Mouse (Mus musculus): ENCODE measurements at regions not wholly inside any gene's neighbourhood (a gene's known extent, or its start where the extent isn't known, plus 50 kb on each side); places are given as distances from the start of the nearest gene placed in this dataset.
A peak's percentile ranks its signal among the peaks of the same experiment; 100 is the strongest.

- Histone ChIP-seq H3K4me3 (replicated peaks; ENCODE audit: low read depth, low read length) (no peak overlapping the region), H3K9ac (replicated peaks; ENCODE audit: low read length) (no peak overlapping the region), H3K27ac (replicated peaks; ENCODE audit: low read depth, low read length) (no peak overlapping the region), H3K4me2 (ENCODE audit: low read length) (no peak overlapping the region), H3K36me3 (ENCODE audit: control insufficient read depth, insufficient read depth, low read length) (no peaks in the 10 kb centered on the region), H3K27me3 (ENCODE audit: control insufficient read depth, insufficient read depth, low read length) (no peaks in the 10 kb centered on the region), H3K9me3 (ENCODE audit: control insufficient read depth, low read length) (no peaks in the 10 kb centered on the region), H3K4me1 (ENCODE audit: control insufficient read depth, insufficient read depth, low read length) (peaks cover 8% of the 10 kb centered on the region)
- no peak for DNase-seq
- no peak for ATAC-seq (ENCODE audit: low FRiP score, low TSS enrichment)
- WGBS: 71% methylated on average over 1 of the region's 1 CpGs
These were observed 339.1 kb downstream of the Gadd45g start for GRCm38 (mm10) chr13:52185574-52185973.

GRCm38 (mm10) chr13:52187841-52188604, 341.5 kb downstream of the Gadd45g start:
- peaks cover 6% of the 10 kb centered on the region; the same call in 1 of the 2 replicates for H3K27me3 ChIP-seq (ENCODE audit: control insufficient read depth, insufficient read depth, low read length)
- H3K27ac ChIP-seq (replicated peaks; ENCODE audit: low read depth, low read length): no peak overlapping the region
- H3K36me3 ChIP-seq (ENCODE audit: control insufficient read depth, insufficient read depth, low read length): no peaks in the 10 kb centered on the region
- no peak overlapping the region for H3K9ac ChIP-seq (replicated peaks; ENCODE audit: low read length)
- DNase-seq (no peak), ATAC-seq (ENCODE audit: low FRiP score, low TSS enrichment) (no peak)
- H3K4me1 ChIP-seq (ENCODE audit: control insufficient read depth, insufficient read depth, low read length): peaks cover 8% of the 10 kb centered on the region
- no peaks in the 10 kb centered on the region for H3K9me3 ChIP-seq (ENCODE audit: control insufficient read depth, low read length)
- WGBS: 61% methylated on average over 8 of the region's 8 CpGs
- no peak overlapping the region for H3K4me3 ChIP-seq (replicated peaks; ENCODE audit: low read depth, low read length)
- H3K4me2 ChIP-seq (ENCODE audit: low read length): no peak overlapping the region

GRCm38 (mm10) chr13:52188605-52189003, 342.1 kb downstream of the Gadd45g start:
- Histone ChIP-seq H3K9ac (replicated peaks; ENCODE audit: low read length) (no peak overlapping the region), H3K27me3 (ENCODE audit: control insufficient read depth, insufficient read depth, low read length) (peaks cover 6% of the 10 kb centered on the region; the same call in 1 of the 2 replicates), H3K9me3 (ENCODE audit: control insufficient read depth, low read length) (no peaks in the 10 kb centered on the region), H3K4me1 (ENCODE audit: control insufficient read depth, insufficient read depth, low read length) (peaks cover 8% of the 10 kb centered on the region), H3K36me3 (ENCODE audit: control insufficient read depth, insufficient read depth, low read length) (no peaks in the 10 kb centered on the region), H3K27ac (replicated peaks; ENCODE audit: low read depth, low read length) (no peak overlapping the region), H3K4me2 (ENCODE audit: low read length) (no peak overlapping the region), H3K4me3 (replicated peaks; ENCODE audit: low read depth, low read length) (no peak overlapping the region)
- WGBS: 32% methylated on average over 2 of the region's 2 CpGs
- DNase-seq (peak; percentile 42), ATAC-seq (ENCODE audit: low FRiP score, low TSS enrichment) (no peak)

- DNase-seq (no peak), ATAC-seq (ENCODE audit: low FRiP score, low TSS enrichment) (no peak)
- Histone ChIP-seq H3K9ac (replicated peaks; ENCODE audit: low read length) (no peak overlapping the region), H3K4me2 (ENCODE audit: low read length) (no peak overlapping the region), H3K27me3 (ENCODE audit: control insufficient read depth, insufficient read depth, low read length) (peaks cover 6% of the 10 kb centered on the region; the same call in 1 of the 2 replicates), H3K4me3 (replicated peaks; ENCODE audit: low read depth, low read length) (no peak overlapping the region), H3K36me3 (ENCODE audit: control insufficient read depth, insufficient read depth, low read length) (no peaks in the 10 kb centered on the region), H3K9me3 (ENCODE audit: control insufficient read depth, low read length) (no peaks in the 10 kb centered on the region), H3K4me1 (ENCODE audit: control insufficient read depth, insufficient read depth, low read length) (peaks cover 8% of the 10 kb centered on the region), H3K27ac (replicated peaks; ENCODE audit: low read depth, low read length) (no peak overlapping the region)
- WGBS: 70% methylated on average over 10 of the region's 10 CpGs
These were observed 341.6 kb downstream of the Diras2 start for GRCm38 (mm10) chr13:52189382-52189923.

GRCm38 (mm10) chr13:52190256-52190655, 340.8 kb downstream of the Diras2 start:
- Histone ChIP-seq H3K9ac (replicated peaks; ENCODE audit: low read length) (no peak overlapping the region), H3K27me3 (ENCODE audit: control insufficient read depth, insufficient read depth, low read length) (peaks cover 6% of the 10 kb centered on the region; the same call in 1 of the 2 replicates), H3K36me3 (ENCODE audit: control insufficient read depth, insufficient read depth, low read length) (no peaks in the 10 kb centered on the region), H3K27ac (replicated peaks; ENCODE audit: low read depth, low read length) (no peak overlapping the region), H3K4me3 (replicated peaks; ENCODE audit: low read depth, low read length) (no peak overlapping the region), H3K4me2 (ENCODE audit: low read length) (no peak overlapping the region), H3K9me3 (ENCODE audit: control insufficient read depth, low read length) (no peaks in the 10 kb centered on the region), H3K4me1 (ENCODE audit: control insufficient read depth, insufficient read depth, low read length) (peaks cover 8% of the 10 kb centered on the region)
- WGBS: 87% methylated on average over 9 of the region's 9 CpGs
- ATAC-seq (ENCODE audit: low FRiP score, low TSS enrichment) (no peak), DNase-seq (no peak)

GRCm38 (mm10) chr13:52190848-52191590, 340.1 kb downstream of the Diras2 start:
- no peak overlapping the region for H3K9ac ChIP-seq (replicated peaks; ENCODE audit: low read length)
- no peaks in the 10 kb centered on the region for H3K36me3 ChIP-seq (ENCODE audit: control insufficient read depth, insufficient read depth, low read length)
- DNase-seq: no peak
- no peaks in the 10 kb centered on the region for H3K9me3 ChIP-seq (ENCODE audit: control insufficient read depth, low read length)
- 86% methylated on average over 15 of the region's 15 CpGs for WGBS
- peaks cover 8% of the 10 kb centered on the region for H3K4me1 ChIP-seq (ENCODE audit: control insufficient read depth, insufficient read depth, low read length)
- ATAC-seq (ENCODE audit: low FRiP score, low TSS enrichment): no peak
- H3K27ac ChIP-seq (replicated peaks; ENCODE audit: low read depth, low read length): no peak overlapping the region
- no peak overlapping the region for H3K4me3 ChIP-seq (replicated peaks; ENCODE audit: low read depth, low read length)
- H3K4me2 ChIP-seq (ENCODE audit: low read length): no peak overlapping the region
- peaks cover 6% of the 10 kb centered on the region; the same call in 1 of the 2 replicates for H3K27me3 ChIP-seq (ENCODE audit: control insufficient read depth, insufficient read depth, low read length)

GRCm38 (mm10) chr13:52196917-52197316, 334.2 kb downstream of the Diras2 start:
- Histone ChIP-seq H3K9me3 (ENCODE audit: control insufficient read depth, low read length) (no peaks in the 10 kb centered on the region), H3K4me3 (replicated peaks; ENCODE audit: low read depth, low read length) (no peak overlapping the region), H3K27ac (replicated peaks; ENCODE audit: low read depth, low read length) (no peak overlapping the region), H3K4me2 (ENCODE audit: low read length) (no peak overlapping the region), H3K9ac (replicated peaks; ENCODE audit: low read length) (no peak overlapping the region), H3K36me3 (ENCODE audit: control insufficient read depth, insufficient read depth, low read length) (no peaks in the 10 kb centered on the region), H3K4me1 (ENCODE audit: control insufficient read depth, insufficient read depth, low read length) (no peaks in the 10 kb centered on the region; the same call in 1 of the 2 replicates), H3K27me3 (ENCODE audit: control insufficient read depth, insufficient read depth, low read length) (peaks cover 6% of the 10 kb centered on the region; the same call in 1 of the 2 replicates)
- 69% methylated on average over 5 of the region's 5 CpGs for WGBS
- DNase-seq (no peak), ATAC-seq (ENCODE audit: low FRiP score, low TSS enrichment) (no peak)

- H3K4me1 ChIP-seq (ENCODE audit: control insufficient read depth, insufficient read depth, low read length): no peaks in the 10 kb centered on the region; the same call in 1 of the 2 replicates
- H3K4me2 ChIP-seq (ENCODE audit: low read length): no peak overlapping the region
- H3K27me3 ChIP-seq (ENCODE audit: control insufficient read depth, insufficient read depth, low read length): no peaks in the 10 kb centered on the region
- no peak overlapping the region for H3K9ac ChIP-seq (replicated peaks; ENCODE audit: low read length)
- DNase-seq: no peak
- H3K36me3 ChIP-seq (ENCODE audit: control insufficient read depth, insufficient read depth, low read length): no peaks in the 10 kb centered on the region
- no peaks in the 10 kb centered on the region for H3K9me3 ChIP-seq (ENCODE audit: control insufficient read depth, low read length)
- H3K27ac ChIP-seq (replicated peaks; ENCODE audit: low read depth, low read length): no peak overlapping the region
- 78% methylated on average over 7 of the region's 7 CpGs for WGBS
- no peak overlapping the region for H3K4me3 ChIP-seq (replicated peaks; ENCODE audit: low read depth, low read length)
- ATAC-seq (ENCODE audit: low FRiP score, low TSS enrichment): no peak
These were observed 332.3 kb downstream of the Diras2 start for GRCm38 (mm10) chr13:52198649-52199348.
